Mouse (Mus musculus) kidney, adult 2 months (tissue): ENCODE measurements around the gene Ergic2.

Experiments used
- CTCF ChIP-seq: fragments of 200-500 bp; conservative IDR thresholded peaks from 2 replicates; pipeline ENCODE4 v1.5.1; 2011; ENCODE audit warnings: low read depth, mild to moderate bottlenecking, control low read depth, low read length, moderate library complexity, mixed read lengths; ENCODE audit not compliant: insufficient read depth, insufficient read length
- POLR2A ChIP-seq: fragments of 200-500 bp; IDR thresholded peaks from one replicate; pipeline ENCODE4 v1.6.1; 2011; ENCODE audit warnings: low read depth, low read length, control low read depth

DNA sequence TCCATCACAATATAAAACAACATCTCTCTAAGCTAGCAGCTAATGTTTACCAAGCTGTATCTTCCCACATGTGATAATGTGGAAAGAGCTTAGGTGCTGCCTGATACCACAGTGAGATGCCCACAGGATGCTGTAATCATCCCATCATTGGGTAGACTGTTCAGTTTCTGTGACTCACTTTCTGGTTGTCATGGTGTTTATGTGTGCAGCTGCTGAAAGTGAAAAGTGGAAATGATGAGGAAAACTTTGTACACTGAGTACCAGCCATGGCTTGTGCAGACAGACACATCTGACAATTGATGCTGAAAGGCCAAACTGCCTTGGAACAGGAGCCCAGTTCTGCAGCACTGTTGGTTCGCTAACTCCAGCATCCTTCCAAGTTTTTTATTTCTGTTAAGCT, 27.1 kb upstream of the Ergic2 start:
- TF ChIP-seq CTCF (no peak), POLR2A (no peak)
